Mouse (Mus musculus): ENCODE measurements around the gene Rpl7a.
A peak's percentile ranks its signal among the peaks of the same experiment; 100 is the strongest.

The Rpl7a gene

GRCm38 (mm10) chr2:26914148-26914941, 3.8 kb downstream of the Rpl7a start:
- DNase-seq = no peak

- DNase-seq = peak; percentile 86 to 88
Observed at GRCm38 (mm10) chr2:26915927-26916728, 5.6 kb downstream of the Rpl7a start, which contains the start of the genes Surf2 and Surf1. TSS of gene Surf2 (plus strand) at chr2:26916367. TSS of gene Surf1 (minus strand) at chr2:26916530.

GRCm38 (mm10) chr2:26916738-26917137, 6.2 kb downstream of the Rpl7a start:
- DNase-seq = no peak

GRCm38 (mm10) chr2:26919684-26920083, 9.1 kb downstream of the Rpl7a start:
- DNase-seq = no peak

GRCm38 (mm10) chr2:26920190-26920855, 9.8 kb downstream of the Rpl7a start:
- peak; percentile 71 to 82 for DNase-seq

- DNase-seq = peak; percentile 59 to 73
Observed at GRCm38 (mm10) chr2:26921784-26922183, 11.2 kb downstream of the Rpl7a start.

GRCm38 (mm10) chr2:26927745-26928476, 17.3 kb downstream of the Rpl7a start:
- peak; percentile 46 to 54 for DNase-seq

GRCm38 (mm10) chr2:26930390-26930789, 19.8 kb downstream of the Rpl7a start:
- peak; percentile 78 to 79 for DNase-seq

- DNase-seq = peak; percentile 66 to 74
Observed at GRCm38 (mm10) chr2:26932473-26933303, 22.1 kb downstream of the Rpl7a start.

- DNase-seq = peak; percentile 97 to 98
Observed at GRCm38 (mm10) chr2:26933304-26934055, 22.9 kb downstream of the Rpl7a start, which contains the start of the genes Surf4 and Stkld1. TSS of gene Surf4 (minus strand) at chr2:26933928. TSS of gene Stkld1 (plus strand) at chr2:26934047.

- DNase-seq = no peak
Observed at GRCm38 (mm10) chr2:26935286-26935685, 24.7 kb downstream of the Rpl7a start.

GRCm38 (mm10) chr2:26936425-26936824, 25.9 kb downstream of the Rpl7a start:
- DNase-seq = no peak

GRCm38 (mm10) chr2:26941539-26941938, 31.0 kb downstream of the Rpl7a start:
- DNase-seq = peak; percentile 39 to 42

GRCm38 (mm10) chr2:26943253-26943652, 32.7 kb downstream of the Rpl7a start:
- DNase-seq = no peak

- DNase-seq = no peak
Observed at GRCm38 (mm10) chr2:26950411-26950810, 39.8 kb downstream of the Rpl7a start.

GRCm38 (mm10) chr2:26951346-26951905, 40.9 kb downstream of the Rpl7a start:
- no peak for DNase-seq

- no peak for DNase-seq
Observed at GRCm38 (mm10) chr2:26952193-26952592, 41.6 kb downstream of the Rpl7a start.

GRCm38 (mm10) chr2:26952866-26953265, 42.3 kb downstream of the Rpl7a start:
- DNase-seq = no peak

GRCm38 (mm10) chr2:26954735-26955395, 44.3 kb downstream of the Rpl7a start:
- DNase-seq = no peak
